Mouse (Mus musculus) embryonic fibroblast, embryonic 13.5 days (primary cell): Measurements from ENCODE around the gene Spag9.

Source experiments
- CTCF ChIP-seq: IDR thresholded peaks from 2 replicates; pipeline ENCODE4 v1.5.1; 2011; ENCODE audit warnings: mild to moderate bottlenecking, control low read depth, low read length, moderate library complexity, borderline replicate concordance; ENCODE audit not compliant: insufficient read depth
- POLR2A ChIP-seq: IDR thresholded peaks from 2 replicates; pipeline ENCODE4 v1.6.1; 2011; ENCODE audit warnings: low read depth, mild to moderate bottlenecking, control low read depth, low read length, moderate library complexity

DNA sequence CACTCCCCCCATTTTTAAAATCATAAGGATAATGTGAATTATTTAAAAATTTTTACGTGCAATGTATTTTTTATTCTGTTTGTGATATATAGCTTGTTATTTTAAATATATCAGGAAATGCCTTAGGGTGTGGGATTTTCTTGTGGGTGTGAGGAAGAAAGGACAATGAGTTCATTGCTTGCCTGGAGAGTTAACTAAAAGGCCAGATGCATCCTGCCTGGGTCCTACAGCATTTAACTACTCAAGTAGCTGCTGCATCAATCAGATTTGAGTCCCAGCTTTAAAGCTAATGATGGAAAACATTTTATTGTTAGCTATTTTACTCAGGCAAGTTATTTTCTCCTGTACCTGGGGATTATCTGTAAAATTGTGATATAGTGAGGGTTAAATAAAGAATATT is 45.6 kb downstream of the Spag9 start:
- no peak for TF ChIP-seq CTCF
- no peak for TF ChIP-seq POLR2A
